ENCODE assay signal across 8 mouse cellular contexts in the genomic region with DNA sequence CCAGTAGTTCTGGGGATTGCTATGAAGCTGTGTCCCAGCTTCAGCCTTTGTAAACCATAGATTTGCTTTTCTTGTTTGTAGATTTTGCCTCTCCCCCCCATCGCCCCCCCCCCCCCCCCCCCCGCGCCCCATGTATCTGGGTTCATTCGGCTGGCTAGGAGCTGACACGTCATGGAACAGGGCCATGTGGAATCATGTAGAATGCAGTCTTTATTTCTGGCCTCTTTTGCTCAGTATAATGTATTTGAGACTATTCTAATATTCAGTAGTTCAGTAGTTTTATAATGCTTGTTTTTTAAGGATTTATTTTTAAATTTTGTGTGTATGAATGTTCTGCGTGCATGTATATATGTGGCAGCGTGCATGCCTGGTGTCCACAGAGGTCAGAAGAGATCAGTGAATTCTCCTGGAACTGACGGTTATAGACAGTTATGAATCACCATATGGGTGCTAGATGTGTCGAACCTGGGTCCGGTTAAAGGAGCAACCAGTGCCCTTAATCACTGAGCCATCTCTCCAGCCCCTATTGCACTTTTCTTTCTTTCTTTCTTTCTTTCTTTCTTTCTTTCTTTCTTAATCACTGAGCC. TPM values are rescaled to one million over a fixed set of nuclear protein-coding genes. Genes with fewer than 3 reads are reported as not detected.
DNase-seq lines count a peak whose midpoint lies in the region; ATAC-seq and TF ChIP-seq lines count a peak whose summit lies in the region.

No protein-coding gene starts in this region.

- no peaks in the 10 kb centered on the region for H3K27me3 ChIP-seq in heart, embryonic 16.5 days (ENCODE audit: control insufficient read depth, insufficient read depth, low read length)
- H3K27me3 ChIP-seq in hindbrain, embryonic 11.5 days (ENCODE audit: control insufficient read depth, insufficient read depth, low read length) = no peaks in the 10 kb centered on the region
- no peaks in the 10 kb centered on the region for H3K27me3 ChIP-seq in midbrain, embryonic 11.5 days (ENCODE audit: control insufficient read depth, insufficient read depth, low read length)

- no peak overlapping the region for H3K27ac ChIP-seq in heart, embryonic 16.5 days (ENCODE audit: low read length)
- no peak overlapping the region; the same call in 1 of the 2 replicates for H3K27ac ChIP-seq in ES-E14 (ENCODE audit: insufficient read depth, low read depth, low read length, poor library complexity, severe bottlenecking)
- H3K27ac ChIP-seq in hindbrain, embryonic 11.5 days (ENCODE audit: low read depth, low read length) = no peak overlapping the region
- H3K27ac ChIP-seq in midbrain, embryonic 11.5 days (ENCODE audit: low read depth, low read length) = no peak overlapping the region

- WGBS in heart, embryonic 16.5 days = 36% methylated on average over 9 of the region's 10 CpGs
- WGBS in hindbrain, embryonic 11.5 days = 54% methylated on average over 7 of the region's 10 CpGs
- 47% methylated on average over 7 of the region's 10 CpGs for WGBS in midbrain, embryonic 11.5 days

- H3K4me2 ChIP-seq in heart, embryonic 16.5 days (ENCODE audit: low read depth, low read length) = peak overlapping the region; percentile 78
- peak overlapping the region; percentile 46 for H3K4me2 ChIP-seq in hindbrain, embryonic 11.5 days (replicated peaks; ENCODE audit: low read depth, low read length)
- H3K4me2 ChIP-seq in midbrain, embryonic 11.5 days = peak overlapping the region; percentile 61

- no peak for ATAC-seq in heart, embryonic 16.5 days (replicated peaks; ENCODE audit: extremely low read depth, insufficient read depth, low FRiP score)
- ATAC-seq in hindbrain, embryonic 11.5 days (ENCODE audit: low FRiP score) = peak; percentile 18; the same call in 1 of the 2 replicates
- ATAC-seq in midbrain, embryonic 11.5 days (ENCODE audit: low FRiP score) = peak; percentile 10; the same call in 1 of the 2 replicates

- no peak for DNase-seq in heart, postnatal 10 days
- DNase-seq in ES-E14 (ENCODE audit: low read depth, low spot score) = no peak
- DNase-seq in hindbrain, embryonic 11.5 days (ENCODE audit: low spot score) = no peak
- no peak for DNase-seq in midbrain, embryonic 11.5 days (ENCODE audit: low spot score, missing footprints)
- no peak for DNase-seq in gastrocnemius, postnatal 14 days
- DNase-seq in urinary bladder, postnatal 14 days (ENCODE audit: low spot score) = no peak
- no peak for DNase-seq in adrenal gland, postnatal 25 days

- in situ Hi-C loops in ES-E14 (cut with MboI; ENCODE audit: low sequenced_read_pairs in 2 of 2, unreplicated experiment in 2 of 2) = no loop called here

- peak overlapping the region; percentile 80 for H3K9ac ChIP-seq in heart, embryonic 16.5 days (ENCODE audit: low read length)
- H3K9ac ChIP-seq in ES-E14 (ENCODE audit: insufficient read depth, low read depth, low read length, poor library complexity, severe bottlenecking) = peak overlapping the region; percentile 59; the same call in 1 of the 2 replicates
- H3K9ac ChIP-seq in hindbrain, embryonic 11.5 days (ENCODE audit: low read depth, low read length) = peak overlapping the region; percentile 44; the same call in 1 of the 2 replicates
- peak overlapping the region; percentile 66 for H3K9ac ChIP-seq in midbrain, embryonic 11.5 days (ENCODE audit: low read length)

- H3K4me1 ChIP-seq in heart, embryonic 16.5 days (ENCODE audit: control insufficient read depth, insufficient read depth, low read length) = 0 out of 2 replicates have a peak, but pooled peaks cover 2% of the 10 kb centered on the region
- H3K4me1 ChIP-seq in ES-E14 (ENCODE audit: control insufficient read depth in 2 of 2, insufficient read depth in 2 of 2, low read length in 2 of 2, poor library complexity in 1 of 2) = no peaks in the 10 kb centered on the region
- H3K4me1 ChIP-seq in hindbrain, embryonic 11.5 days (replicated peaks; ENCODE audit: control insufficient read depth, insufficient read depth, low read length) = no peaks in the 10 kb centered on the region
- no peaks in the 10 kb centered on the region for H3K4me1 ChIP-seq in midbrain, embryonic 11.5 days (ENCODE audit: control insufficient read depth, insufficient read depth, low read length)

- peaks cover under 1% of the 10 kb centered on the region; the same call in 1 of the 2 replicates for H3K36me3 ChIP-seq in heart, embryonic 16.5 days (ENCODE audit: control insufficient read depth, insufficient read depth)
- H3K36me3 ChIP-seq in ES-E14 (ENCODE audit: control insufficient read depth, insufficient read depth, low read length, poor library complexity, severe bottlenecking) = no peaks in the 10 kb centered on the region
- H3K36me3 ChIP-seq in hindbrain, embryonic 11.5 days (ENCODE audit: control insufficient read depth, insufficient read depth, low read length) = no peaks in the 10 kb centered on the region
- H3K36me3 ChIP-seq in midbrain, embryonic 11.5 days (ENCODE audit: control insufficient read depth, insufficient read depth, low read length) = no peaks in the 10 kb centered on the region

- peak overlapping the region; percentile 94 for H3K4me3 ChIP-seq in heart, embryonic 16.5 days (ENCODE audit: low read length)
- H3K4me3 ChIP-seq in ES-E14 (ENCODE audit: insufficient read depth in 1 of 2, low read depth in 1 of 2, low read length in 2 of 2, poor library complexity in 1 of 2, severe bottlenecking in 1 of 2) = peak overlapping the region; percentile 89 to 95
- peak overlapping the region; percentile 64 for H3K4me3 ChIP-seq in hindbrain, embryonic 11.5 days (ENCODE audit: low read depth, low read length)
- peak overlapping the region; percentile 44 for H3K4me3 ChIP-seq in midbrain, embryonic 11.5 days (ENCODE audit: low read depth, low read length)

- H3K9me3 ChIP-seq in heart, embryonic 16.5 days (replicated peaks; ENCODE audit: control insufficient read depth, low read length) = no peaks in the 10 kb centered on the region
- no peaks in the 10 kb centered on the region for H3K9me3 ChIP-seq in ES-E14 (ENCODE audit: control insufficient read depth, insufficient read depth, low read depth, low read length)
- no peaks in the 10 kb centered on the region for H3K9me3 ChIP-seq in hindbrain, embryonic 11.5 days (ENCODE audit: control insufficient read depth, low read length)
- no peaks in the 10 kb centered on the region for H3K9me3 ChIP-seq in midbrain, embryonic 11.5 days (ENCODE audit: control insufficient read depth, low read length)

- intact Hi-C loops in heart, postnatal 10 days (cut with DNase I) = no loop called here
- intact Hi-C loops in gastrocnemius, postnatal 14 days (cut with DNase I; ENCODE audit: low total_unique reads) = no loop called here

TF ChIP-seq in ES-E14, 5 proteins besides CTCF, POLR2A, EP300 and RAD21:
- TF ChIP-seq ZNF384 (IDR thresholded peaks at IDR 0.05; ENCODE audit: low read depth, low read length) (no peak), MAFK (IDR thresholded peaks at IDR 0.05; ENCODE audit: insufficient read depth, low read depth, low read length) (no peak), CHD2 (IDR thresholded peaks at IDR 0.05; ENCODE audit: low read depth, low read length) (no peak), ZC3H11A (IDR thresholded peaks at IDR 0.05; ENCODE audit: borderline replicate concordance, low read depth, low read length) (no peak)

RNA-seq across cellular contexts. Expression of a gene that starts 5.2 kb away (rescaled TPM):
- polyA plus RNA-seq in heart, embryonic 16.5 days (2015; fragmentation: Nextera tagmentation; extraction: Ambion mirVana) = 25.0 and 27.0 TPM in 2 replicates
- 1 to 10 TPM; 5.8 TPM for total RNA-seq in heart, postnatal 10 days (2021)
- total RNA-seq in ES-E14 (2012; rRNA removed) = 40.1 and 45.6 TPM in 2 replicates
- 66.0 and 67.5 TPM in 2 replicates for polyA plus RNA-seq in hindbrain, embryonic 11.5 days (2014; fragmentation: Nextera tagmentation; extraction: Ambion mirVana)
- polyA plus RNA-seq in midbrain, embryonic 11.5 days (2014; fragmentation: Nextera tagmentation; extraction: Ambion mirVana) = 73.8 and 82.1 TPM in 2 replicates
- 1 to 10 TPM; 1.8 to 3.1 TPM for total RNA-seq in gastrocnemius, postnatal 14 days (2021)
- 2.7 and 5.3 TPM in 2 replicates for total RNA-seq in adrenal gland, postnatal 25 days (2021)

RNA-seq across cellular contexts. Expression of a gene that starts 5.8 kb away (rescaled TPM):
- 41.5 and 43.2 TPM in 2 replicates for polyA plus RNA-seq in heart, embryonic 16.5 days (2015; fragmentation: Nextera tagmentation; extraction: Ambion mirVana)
- total RNA-seq in heart, postnatal 10 days (2021) = 10 to 100 TPM; 30.8 to 34.5 TPM
- 59.4 and 69.5 TPM in 2 replicates for total RNA-seq in ES-E14 (2012; rRNA removed)
- 56.2 and 60.5 TPM in 2 replicates for polyA plus RNA-seq in hindbrain, embryonic 11.5 days (2014; fragmentation: Nextera tagmentation; extraction: Ambion mirVana)
- polyA plus RNA-seq in midbrain, embryonic 11.5 days (2014; fragmentation: Nextera tagmentation; extraction: Ambion mirVana) = 54.4 and 55.1 TPM in 2 replicates
- total RNA-seq in gastrocnemius, postnatal 14 days (2021) = 10 to 100 TPM; 23.2 to 26.7 TPM
- total RNA-seq in adrenal gland, postnatal 25 days (2021) = 69.3 and 70.2 TPM in 2 replicates

Comparison
In these comparisons a context has a peak if more than half of its experiments do, and no peak if none do; other contexts are left out.
1. H3K4me3 ChIP-seq: peak in every context shown above with its lines; median percentile 94 in heart, embryonic 16.5 days; 92 in ES-E14; 64 in hindbrain, embryonic 11.5 days; 44 in midbrain, embryonic 11.5 days.